Mouse (Mus musculus) lung, adult 2 months (tissue): ENCODE results near the gene St7.

Experiments
- CTCF ChIP-seq: fragments of 200-500 bp; IDR thresholded peaks from 2 replicates; pipeline ENCODE4 v1.5.1; 2011; ENCODE audit warnings: mild to moderate bottlenecking, low read length, control low read depth; ENCODE audit not compliant: insufficient read depth
- POLR2A ChIP-seq: fragments of 200-500 bp; IDR thresholded peaks from 2 replicates; pipeline ENCODE4 v1.6.1; 2011; ENCODE audit warnings: low read depth, mild to moderate bottlenecking, control low read depth, low read length, borderline replicate concordance; ENCODE audit errors: extremely low read depth

DNA sequence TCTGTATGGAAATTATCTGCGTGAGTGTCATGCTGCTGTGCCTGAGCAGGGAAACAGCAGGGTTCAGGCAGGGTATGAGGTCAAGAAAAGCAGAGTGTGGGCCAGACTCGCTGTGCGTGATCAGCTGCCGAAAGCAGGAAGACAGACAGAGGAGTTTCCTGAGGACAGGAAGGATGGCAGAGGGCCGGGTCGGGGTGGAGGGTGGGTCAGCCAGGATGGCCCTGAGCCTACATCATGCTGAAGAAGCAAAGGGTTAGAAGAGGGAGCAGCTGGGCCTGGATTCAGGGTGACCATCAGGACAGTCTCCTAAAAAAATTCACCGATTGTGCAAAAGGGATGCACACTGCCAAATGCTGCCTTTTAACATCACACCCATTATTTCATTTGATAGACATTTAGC, 298.9 kb downstream of the St7 start:
- TF ChIP-seq CTCF (no peak), POLR2A (no peak)
